Mouse (Mus musculus): Measurements from ENCODE around the gene Pikfyve. TPM values are rescaled to one million over a fixed set of nuclear protein-coding genes. Genes with fewer than 3 reads are reported as not detected.

Pikfyve gene
- total RNA-seq, 2 experiments from 2014 or later = 9.4 to 11.0 TPM

GRCm38 (mm10) chr1:65308476-65308875 lies 122.0 kb downstream of the Pikfyve start:
- ATAC-seq (replicated peaks; ENCODE audit: low FRiP score, poor library complexity, severe bottlenecking) = no peak

GRCm38 (mm10) chr1:65311214-65311933 lies 124.9 kb downstream of the Pikfyve start:
- ATAC-seq (replicated peaks; ENCODE audit: low FRiP score, poor library complexity, severe bottlenecking) = no peak

- ATAC-seq (replicated peaks; ENCODE audit: low FRiP score, poor library complexity, severe bottlenecking) = no peak
These were observed 125.6 kb downstream of the Pikfyve start for GRCm38 (mm10) chr1:65312118-65312517.

- no peak for ATAC-seq (replicated peaks; ENCODE audit: low FRiP score, poor library complexity, severe bottlenecking)
These were observed 126.4 kb downstream of the Pikfyve start for GRCm38 (mm10) chr1:65312896-65313295.

- no peak for ATAC-seq (replicated peaks; ENCODE audit: low FRiP score, poor library complexity, severe bottlenecking)
These were observed 127.9 kb downstream of the Pikfyve start for GRCm38 (mm10) chr1:65314054-65315021.

- no peak for ATAC-seq (replicated peaks; ENCODE audit: low FRiP score, poor library complexity, severe bottlenecking)
These were observed 128.5 kb downstream of the Pikfyve start for GRCm38 (mm10) chr1:65315022-65315407.

Other genes with a start within 250 kb of the Pikfyve start
- gene Plekhm3, start 229.9 kb upstream of the Pikfyve start, total RNA-seq (2015; ENCODE audit: low replicate concordance) = 6.5 and 7.5 TPM in 2 replicates
- 3.7 and 7.4 TPM in 2 replicates for gene Plekhm3, start 229.9 kb upstream of the Pikfyve start, total RNA-seq (2017; ENCODE audit: low replicate concordance)
- not detected in 2 replicates for gene Akr1cl, start 153.9 kb upstream of the Pikfyve start, total RNA-seq (2015; ENCODE audit: low replicate concordance)
- not detected in 2 replicates for gene Akr1cl, start 153.9 kb upstream of the Pikfyve start, total RNA-seq (2017; ENCODE audit: low replicate concordance)
- gene Cryge, start 135.5 kb upstream of the Pikfyve start, total RNA-seq (2015; ENCODE audit: low replicate concordance) = not detected in 2 replicates
- gene Cryge, start 135.5 kb upstream of the Pikfyve start, total RNA-seq (2017; ENCODE audit: low replicate concordance) = not detected in 2 replicates
- gene Crygd, start 123.2 kb upstream of the Pikfyve start, total RNA-seq (2015; ENCODE audit: low replicate concordance) = not detected in 2 replicates
- not detected in 2 replicates for gene Crygd, start 123.2 kb upstream of the Pikfyve start, total RNA-seq (2017; ENCODE audit: low replicate concordance)
- not detected in 2 replicates for gene Crygc, start 113.0 kb upstream of the Pikfyve start, total RNA-seq (2015; ENCODE audit: low replicate concordance)
- gene Crygc, start 113.0 kb upstream of the Pikfyve start, total RNA-seq (2017; ENCODE audit: low replicate concordance) = not detected in 2 replicates
- not detected in 2 replicates for gene Crygb, start 104.4 kb upstream of the Pikfyve start, total RNA-seq (2015; ENCODE audit: low replicate concordance)
- gene Crygb, start 104.4 kb upstream of the Pikfyve start, total RNA-seq (2017; ENCODE audit: low replicate concordance) = not detected in 2 replicates
- gene Cryga, start 83.3 kb upstream of the Pikfyve start, total RNA-seq (2015; ENCODE audit: low replicate concordance) = not detected in 2 replicates
- gene Cryga, start 83.3 kb upstream of the Pikfyve start, total RNA-seq (2017; ENCODE audit: low replicate concordance) = not detected in 2 replicates
- gene Gm28845, start 67.1 kb upstream of the Pikfyve start, total RNA-seq (2015; ENCODE audit: low replicate concordance) = not detected in 2 replicates
- 1.3 TPM in 1 of 2 replicates, not detected in the other for gene Gm28845, start 67.1 kb upstream of the Pikfyve start, total RNA-seq (2017; ENCODE audit: low replicate concordance)
- 1.7 TPM in 1 of 2 replicates, not detected in the other for gene D630023F18Rik, start 63.5 kb upstream of the Pikfyve start, total RNA-seq (2015; ENCODE audit: low replicate concordance)
- not detected in 2 replicates for gene D630023F18Rik, start 63.5 kb upstream of the Pikfyve start, total RNA-seq (2017; ENCODE audit: low replicate concordance)
- 22.4 and 30.6 TPM in 2 replicates for gene Idh1, start 183 bp upstream of the Pikfyve start, total RNA-seq (2015; ENCODE audit: low replicate concordance)
- gene Idh1, start 183 bp upstream of the Pikfyve start, total RNA-seq (2017; ENCODE audit: low replicate concordance) = 37.5 and 40.2 TPM in 2 replicates
- gene Pth2r, start 95.4 kb downstream of the Pikfyve start, total RNA-seq (2015; ENCODE audit: low replicate concordance) = not detected in 2 replicates
- not detected in 2 replicates for gene Pth2r, start 95.4 kb downstream of the Pikfyve start, total RNA-seq (2017; ENCODE audit: low replicate concordance)